Mouse (Mus musculus): Measurements from ENCODE around the gene Chst10. TPM values are rescaled to one million over a fixed set of nuclear protein-coding genes. Genes with fewer than 3 reads are reported as not detected.

Chst10 gene
- polyA plus RNA-seq, 1 experiment from 2014 or later = 0.24 TPM

DNA sequence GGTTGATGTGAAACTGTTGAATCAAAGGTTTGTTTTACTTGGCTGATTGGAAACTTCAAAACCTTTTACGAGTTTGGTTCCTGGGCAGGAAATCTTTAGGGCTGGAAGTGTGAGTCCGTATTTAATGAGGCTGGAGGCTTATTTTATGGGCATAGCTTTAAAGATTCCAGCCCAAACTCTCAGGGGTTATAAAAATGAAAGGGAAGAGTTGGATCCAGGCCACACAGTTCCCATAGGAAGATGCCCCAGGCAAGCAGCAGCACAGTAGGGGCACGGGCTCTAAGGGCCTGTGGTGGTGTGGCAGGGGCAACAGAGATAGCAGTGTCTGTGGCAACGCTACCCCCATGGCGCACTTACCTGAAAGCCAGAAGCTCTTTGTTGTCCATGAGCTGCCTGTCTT lies 31.7 kb downstream of the Chst10 start:
- Histone ChIP-seq H3K4me3 (replicated peaks) (no peak overlapping the region), H3K27me3 (no peaks in the 10 kb centered on the region), H3K36me3 (replicated peaks) (no peaks in the 10 kb centered on the region), H3K27ac (replicated peaks) (no peak overlapping the region), H3K4me1 (replicated peaks) (no peaks in the 10 kb centered on the region), H3K9me3 (replicated peaks) (no peaks in the 10 kb centered on the region), H3K4me2 (no peak overlapping the region), H3K9ac (no peak overlapping the region)
- no peak for ATAC-seq (ENCODE audit: insufficient read depth)
- WGBS (ENCODE audit: insufficient replicate concordance) = 54% methylated on average over 5 of the region's 5 CpGs

- no peak overlapping the region for H3K4me3 ChIP-seq (replicated peaks)
- H3K4me2 ChIP-seq = no peak overlapping the region
- H3K27me3 ChIP-seq = no peaks in the 10 kb centered on the region
- H3K36me3 ChIP-seq (replicated peaks) = no peaks in the 10 kb centered on the region
- no peak for ATAC-seq (ENCODE audit: insufficient read depth)
- no peaks in the 10 kb centered on the region for H3K9me3 ChIP-seq (replicated peaks)
- no peak overlapping the region for H3K9ac ChIP-seq
- no peak overlapping the region for H3K27ac ChIP-seq (replicated peaks)
- no peaks in the 10 kb centered on the region for H3K4me1 ChIP-seq (replicated peaks)
- 59% methylated on average over 9 of the region's 9 CpGs for WGBS (ENCODE audit: insufficient replicate concordance)
Measured at GRCm38 (mm10) chr1:38864341-38864740, 33.6 kb downstream of the Chst10 start.

- Histone ChIP-seq H3K9me3 (replicated peaks) (no peaks in the 10 kb centered on the region), H3K27me3 (no peaks in the 10 kb centered on the region), H3K4me3 (replicated peaks) (no peak overlapping the region), H3K27ac (replicated peaks) (no peak overlapping the region), H3K9ac (no peak overlapping the region), H3K36me3 (replicated peaks) (no peaks in the 10 kb centered on the region), H3K4me1 (replicated peaks) (no peaks in the 10 kb centered on the region), H3K4me2 (no peak overlapping the region)
- ATAC-seq (ENCODE audit: insufficient read depth) = no peak
- 11% methylated on average over 4 of the region's 4 CpGs for WGBS (ENCODE audit: insufficient replicate concordance)
Measured at GRCm38 (mm10) chr1:38862213-38862612, 35.7 kb downstream of the Chst10 start.

DNA sequence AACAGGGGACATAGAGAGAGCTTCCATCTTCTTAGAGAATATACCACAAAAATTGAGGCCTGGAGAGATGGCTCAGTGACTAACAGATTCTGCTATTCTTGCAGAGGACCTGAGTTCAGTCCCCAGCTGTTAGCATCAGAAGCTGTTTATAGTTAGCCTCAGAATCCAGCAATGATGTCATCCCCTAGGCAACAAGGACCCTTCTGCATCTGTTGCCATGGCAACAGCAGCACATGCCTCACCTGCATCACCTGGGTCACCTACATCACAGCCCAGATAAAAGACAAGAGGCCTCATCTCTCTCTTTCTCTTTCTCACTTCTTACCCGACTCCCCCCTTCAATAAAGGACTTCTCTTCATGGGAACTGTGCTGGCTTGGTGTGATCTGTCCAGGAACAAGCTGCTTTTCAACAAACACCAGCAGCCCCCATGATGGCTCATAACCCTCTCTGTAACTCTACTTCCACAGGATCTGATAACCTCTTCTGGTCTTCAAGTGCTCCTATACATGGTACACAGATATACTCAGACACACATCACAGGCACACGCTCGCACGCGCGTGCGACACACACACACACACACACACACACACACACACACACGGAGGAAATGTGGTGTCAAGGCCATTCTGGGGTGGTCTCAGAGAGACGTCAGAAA lies 37.0 kb downstream of the Chst10 start:
- Histone ChIP-seq H3K36me3 (replicated peaks) (no peaks in the 10 kb centered on the region), H3K9me3 (replicated peaks) (no peaks in the 10 kb centered on the region), H3K9ac (no peak overlapping the region), H3K27ac (replicated peaks) (no peak overlapping the region), H3K4me1 (replicated peaks) (no peaks in the 10 kb centered on the region), H3K4me3 (replicated peaks) (no peak overlapping the region), H3K4me2 (no peak overlapping the region), H3K27me3 (no peaks in the 10 kb centered on the region)
- 77% methylated on average over 9 of the region's 9 CpGs for WGBS (ENCODE audit: insufficient replicate concordance)
- no peak for ATAC-seq (ENCODE audit: insufficient read depth)

- no peak overlapping the region for H3K9ac ChIP-seq
- H3K27me3 ChIP-seq = no peaks in the 10 kb centered on the region
- no peak overlapping the region for H3K27ac ChIP-seq (replicated peaks)
- H3K4me3 ChIP-seq (replicated peaks) = no peak overlapping the region
- no peaks in the 10 kb centered on the region for H3K4me1 ChIP-seq (replicated peaks)
- 58% methylated on average over 5 of the region's 5 CpGs for WGBS (ENCODE audit: insufficient replicate concordance)
- H3K4me2 ChIP-seq = no peak overlapping the region
- no peak for ATAC-seq (ENCODE audit: insufficient read depth)
- no peaks in the 10 kb centered on the region for H3K36me3 ChIP-seq (replicated peaks)
- no peaks in the 10 kb centered on the region for H3K9me3 ChIP-seq (replicated peaks)
Measured at GRCm38 (mm10) chr1:38860207-38860606, 37.8 kb downstream of the Chst10 start.

- no peaks in the 10 kb centered on the region for H3K36me3 ChIP-seq (replicated peaks)
- 12% methylated on average over 3 of the region's 3 CpGs for WGBS (ENCODE audit: insufficient replicate concordance)
- H3K27ac ChIP-seq (replicated peaks) = no peak overlapping the region
- H3K9ac ChIP-seq = no peak overlapping the region
- no peak overlapping the region for H3K4me3 ChIP-seq (replicated peaks)
- ATAC-seq (ENCODE audit: insufficient read depth) = no peak
- no peaks in the 10 kb centered on the region for H3K4me1 ChIP-seq (replicated peaks)
- H3K9me3 ChIP-seq (replicated peaks) = no peaks in the 10 kb centered on the region
- H3K27me3 ChIP-seq = no peaks in the 10 kb centered on the region; the same call in 1 of the 2 replicates
- H3K4me2 ChIP-seq = no peak overlapping the region
Measured at GRCm38 (mm10) chr1:38856196-38856595, 41.8 kb downstream of the Chst10 start.

DNA sequence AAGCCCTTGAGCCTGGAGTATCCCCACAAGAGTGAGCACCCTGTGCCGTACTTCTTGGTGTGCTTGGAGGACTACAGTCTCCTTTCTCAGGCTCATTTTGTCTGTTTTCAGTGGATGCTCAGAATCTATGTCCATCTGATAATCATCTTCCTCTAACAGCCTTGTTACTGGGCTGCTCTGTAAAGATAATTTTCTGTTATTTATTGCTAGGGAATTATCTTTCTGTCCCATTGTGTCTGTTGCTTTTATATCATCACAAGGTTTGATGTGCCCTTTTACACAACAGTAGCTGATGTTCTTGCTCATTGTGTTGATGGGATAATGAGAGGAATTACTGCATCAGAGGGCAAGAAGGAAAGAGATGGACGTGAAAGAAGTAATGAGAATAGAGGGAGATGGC lies 45.7 kb downstream of the Chst10 start:
- 46% methylated on average over 2 of the region's 2 CpGs for WGBS (ENCODE audit: insufficient replicate concordance)
- H3K4me1 ChIP-seq (replicated peaks) = no peaks in the 10 kb centered on the region
- H3K36me3 ChIP-seq (replicated peaks) = no peaks in the 10 kb centered on the region
- no peak overlapping the region for H3K9ac ChIP-seq
- H3K9me3 ChIP-seq (replicated peaks) = no peaks in the 10 kb centered on the region
- H3K4me2 ChIP-seq = no peak overlapping the region
- H3K27me3 ChIP-seq = no peaks in the 10 kb centered on the region; the same call in 1 of the 2 replicates
- ATAC-seq (ENCODE audit: insufficient read depth) = no peak
- H3K27ac ChIP-seq (replicated peaks) = no peak overlapping the region
- no peak overlapping the region for H3K4me3 ChIP-seq (replicated peaks)

GRCm38 (mm10) chr1:38850650-38851049 lies 47.3 kb downstream of the Chst10 start:
- H3K4me2 ChIP-seq = no peak overlapping the region
- H3K4me1 ChIP-seq (replicated peaks) = no peaks in the 10 kb centered on the region
- no peak for ATAC-seq (ENCODE audit: insufficient read depth)
- no peak overlapping the region for H3K27ac ChIP-seq (replicated peaks)
- no peak overlapping the region for H3K9ac ChIP-seq
- H3K4me3 ChIP-seq (replicated peaks) = no peak overlapping the region
- no peaks in the 10 kb centered on the region for H3K9me3 ChIP-seq (replicated peaks)
- WGBS (ENCODE audit: insufficient replicate concordance) = 44% methylated on average over 2 of the region's 2 CpGs
- H3K36me3 ChIP-seq (replicated peaks) = no peaks in the 10 kb centered on the region
- no peaks in the 10 kb centered on the region; the same call in 1 of the 2 replicates for H3K27me3 ChIP-seq

DNA sequence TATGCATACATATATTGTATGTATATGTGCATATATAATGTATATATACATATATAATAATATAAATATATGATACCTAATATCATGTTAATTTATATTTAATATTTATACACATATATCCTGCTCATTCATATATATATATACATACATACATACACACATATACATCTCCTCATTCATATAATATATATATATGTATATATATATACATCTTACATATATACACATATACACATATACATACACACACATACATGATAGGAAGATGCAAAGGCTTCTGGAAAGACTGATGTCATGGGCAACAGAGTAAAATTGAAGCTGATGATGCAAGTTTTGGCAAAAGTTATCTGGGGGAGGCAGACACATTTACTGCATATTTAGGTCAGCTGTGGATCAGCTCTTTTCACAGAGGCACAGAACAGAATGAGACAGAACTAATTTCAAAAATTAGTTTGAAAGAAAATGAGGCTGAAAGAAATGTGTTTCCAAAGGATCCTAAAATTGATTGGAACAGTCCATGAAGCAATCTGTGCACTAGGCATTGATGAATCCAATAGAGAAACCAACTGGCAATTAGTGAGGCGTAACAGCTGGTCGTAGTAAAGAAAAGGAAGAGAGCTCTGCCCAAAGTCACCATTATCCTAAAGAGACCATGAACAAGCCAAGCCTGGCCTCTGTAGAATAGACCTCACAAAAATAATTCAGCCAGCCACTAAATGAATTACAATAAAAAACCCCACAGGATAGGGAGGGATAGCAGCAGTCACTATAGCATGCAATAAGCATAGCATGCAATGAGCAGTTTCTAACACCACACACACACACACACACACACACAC lies 49.3 kb downstream of the Chst10 start:
- Histone ChIP-seq H3K36me3 (replicated peaks) (no peaks in the 10 kb centered on the region), H3K4me3 (replicated peaks) (no peak overlapping the region), H3K9me3 (replicated peaks) (no peaks in the 10 kb centered on the region), H3K4me2 (no peak overlapping the region), H3K4me1 (replicated peaks) (no peaks in the 10 kb centered on the region), H3K9ac (no peak overlapping the region), H3K27ac (replicated peaks) (no peak overlapping the region), H3K27me3 (no peaks in the 10 kb centered on the region; the same call in 1 of the 2 replicates)
- no peak for ATAC-seq (ENCODE audit: insufficient read depth)
- 72% methylated on average over 2 of the region's 2 CpGs for WGBS (ENCODE audit: insufficient replicate concordance)

GRCm38 (mm10) chr1:38847975-38848374 lies 50.0 kb downstream of the Chst10 start:
- H3K27ac ChIP-seq (replicated peaks) = no peak overlapping the region
- no peaks in the 10 kb centered on the region for H3K9me3 ChIP-seq (replicated peaks)
- H3K27me3 ChIP-seq = no peaks in the 10 kb centered on the region; the same call in 1 of the 2 replicates
- no peak for ATAC-seq (ENCODE audit: insufficient read depth)
- 57% methylated on average over 11 of the region's 11 CpGs for WGBS (ENCODE audit: insufficient replicate concordance)
- H3K36me3 ChIP-seq (replicated peaks) = no peaks in the 10 kb centered on the region
- H3K9ac ChIP-seq = no peak overlapping the region
- no peak overlapping the region for H3K4me3 ChIP-seq (replicated peaks)
- no peak overlapping the region for H3K4me2 ChIP-seq
- H3K4me1 ChIP-seq (replicated peaks) = no peaks in the 10 kb centered on the region

- WGBS (ENCODE audit: insufficient replicate concordance) = 62% methylated on average over 4 of the region's 4 CpGs
Measured at GRCm38 (mm10) chr1:38843275-38843674, 54.7 kb downstream of the Chst10 start.

More at GRCm38 (mm10) chr1:38843275-38843674, 54.7 kb downstream of the Chst10 start:
- Histone ChIP-seq H3K4me3 (replicated peaks) (no peak overlapping the region), H3K27me3 (peaks cover 5% of the 10 kb centered on the region; the same call in 1 of the 2 replicates), H3K9ac (no peak overlapping the region), H3K36me3 (replicated peaks) (no peaks in the 10 kb centered on the region), H3K27ac (replicated peaks) (no peak overlapping the region), H3K4me2 (no peak overlapping the region), H3K4me1 (replicated peaks) (no peaks in the 10 kb centered on the region), H3K9me3 (replicated peaks) (no peaks in the 10 kb centered on the region)
- no peak for ATAC-seq (ENCODE audit: insufficient read depth)
